Mouse (Mus musculus) lung, postnatal 0 days (tissue): Measurements from ENCODE around the gene Hoxc13.

ENCODE experiments used
- CTCF ChIP-seq: IDR thresholded peaks from 2 replicates; pipeline ENCODE4 v1.5.1; 2016; ENCODE audit warnings: antibody characterized with exemption, mild to moderate bottlenecking
- EP300 ChIP-seq: IDR thresholded peaks from 2 replicates; pipeline ENCODE4 v1.6.1; 2016; ENCODE audit warnings: antibody characterized with exemption, mild to moderate bottlenecking, control low read depth

DNA sequence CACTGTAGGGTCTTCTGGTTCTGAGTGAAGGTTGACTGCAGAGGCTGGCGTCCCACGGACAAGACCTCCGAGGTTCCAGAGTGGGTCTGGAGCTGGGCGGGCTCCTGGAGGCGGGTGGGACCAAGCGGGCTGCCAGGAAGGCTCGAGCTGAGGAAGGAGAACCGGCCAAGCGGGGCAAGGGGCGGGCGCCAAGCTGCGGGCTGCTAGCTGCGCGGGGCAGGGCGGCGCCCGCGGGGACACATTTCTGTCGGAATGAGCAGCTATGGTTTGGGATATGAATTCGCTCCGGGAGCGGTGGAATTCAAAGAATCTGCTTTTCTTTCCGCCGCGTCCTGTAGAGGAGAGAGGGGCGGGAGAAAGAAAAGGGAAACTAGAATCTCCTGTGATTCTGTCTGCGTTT lies 14.0 kb downstream of the Hoxc13 start:
- TF ChIP-seq CTCF (no peak), EP300 (no peak)
